Mouse (Mus musculus) intestine, postnatal 0 days (tissue): ENCODE data around the gene Lrp2bp. TPM values are rescaled to one million over a fixed set of nuclear protein-coding genes. Genes with fewer than 3 reads are reported as not detected.

Source experiments
- ATAC-seq: fragments of 200-750 bp; cut with Nextera tagmentation; 2 replicates; pipeline ENCODE4 v1.8.0; 2017; ENCODE audit warnings: mild to moderate bottlenecking, moderate TSS enrichment, moderate library complexity
- H3K27ac ChIP-seq: fragments of 300-500 bp; sonication (generic); 2 replicates; pipeline ENCODE4 v1.5.1; 2014; ENCODE audit warnings: mild to moderate bottlenecking, low read depth, low read length, moderate library complexity
- H3K27me3 ChIP-seq: fragments of 300-500 bp; sonication (generic); replicated peaks from 2 replicates; pipeline ENCODE4 v1.6.1; 2014; ENCODE audit warnings: low read length, mixed read lengths; ENCODE audit not compliant: control insufficient read depth, insufficient read depth
- H3K36me3 ChIP-seq: fragments of 300-500 bp; sonication (generic); 2 replicates; pipeline ENCODE4 v1.6.1; 2014; ENCODE audit warnings: mild to moderate bottlenecking, moderate library complexity; ENCODE audit not compliant: control insufficient read depth, insufficient read depth
- H3K4me1 ChIP-seq: fragments of 300-500 bp; sonication (generic); replicated peaks from 2 replicates; pipeline ENCODE4 v1.6.1; 2014; ENCODE audit warnings: antibody characterized with exemption, low read length, mixed read lengths; ENCODE audit not compliant: control insufficient read depth, insufficient read depth
- H3K4me2 ChIP-seq: fragments of 300-500 bp; sonication (generic); replicated peaks from 2 replicates; pipeline ENCODE4 v1.6.1; 2014; ENCODE audit warnings: low read depth, mild to moderate bottlenecking, moderate library complexity
- H3K4me3 ChIP-seq: fragments of 300-500 bp; sonication (generic); 2 replicates; pipeline ENCODE4 v1.5.1; 2014; ENCODE audit warnings: low read depth, low read length
- H3K9ac ChIP-seq: fragments of 300-500 bp; sonication (generic); 2 replicates; pipeline ENCODE4 v1.6.1; 2014; ENCODE audit warnings: mild to moderate bottlenecking, low read depth, low read length
- H3K9me3 ChIP-seq: fragments of 300-500 bp; sonication (generic); 2 replicates; pipeline ENCODE4 v1.6.1; 2016; ENCODE audit warnings: mixed run types; ENCODE audit not compliant: control insufficient read depth
- CTCF ChIP-seq: sonication (generic); IDR thresholded peaks from 2 replicates; pipeline ENCODE4 v1.5.1; 2016; ENCODE audit warnings: low read depth, mild to moderate bottlenecking, control low read depth, antibody characterized with exemption, moderate library complexity
- WGBS: fragments of 180-500 bp; shearing (Covaris S2); extraction: QIAGEN DNeasy Blood & Tissue Kit; methylation state at CpG from one replicate; pipeline ENCODE4 v1.1.7; 2014; 5-methylcytosine and 5-hydroxymethylcytosine counted together
- polyA plus RNA-seq: library from polyadenylated mRNA; unstranded; fragments of >200 nt; fragmentation: Nextera tagmentation; extraction: Ambion mirVana; gene quantifications from 2 replicates; pipeline ENCODE4 v1.2.1, GENCODE M21; 2015

The Lrp2bp gene
- polyA plus RNA-seq, 1 experiment from 2014 or later = 0.44 TPM

GRCm38 (mm10) chr8:46073540-46074140, 74.5 kb downstream of the Lrp2bp start:
- Histone ChIP-seq H3K4me3 (no peak overlapping the region), H3K4me2 (no peak overlapping the region), H3K27me3 (no peaks in the 10 kb centered on the region), H3K4me1 (no peaks in the 10 kb centered on the region), H3K36me3 (peaks cover 10% of the 10 kb centered on the region), H3K9ac (no peak overlapping the region), H3K27ac (no peak overlapping the region), H3K9me3 (no peaks in the 10 kb centered on the region)
- ATAC-seq = no peak
- no peak for TF ChIP-seq CTCF
- WGBS = 70% methylated on average over 2 of the region's 2 CpGs

- Histone ChIP-seq H3K4me2 (no peak overlapping the region), H3K36me3 (peaks cover 14% of the 10 kb centered on the region), H3K4me1 (no peaks in the 10 kb centered on the region), H3K4me3 (no peak overlapping the region), H3K9ac (no peak overlapping the region), H3K9me3 (no peaks in the 10 kb centered on the region), H3K27me3 (no peaks in the 10 kb centered on the region), H3K27ac (no peak overlapping the region)
- no peak for ATAC-seq
- no peak for TF ChIP-seq CTCF
- WGBS = 83% methylated on average over 5 of the region's 5 CpGs
Measured at GRCm38 (mm10) chr8:46075223-46075622, 76.1 kb downstream of the Lrp2bp start.

- Histone ChIP-seq H3K9ac (no peak overlapping the region), H3K9me3 (no peaks in the 10 kb centered on the region), H3K4me3 (no peak overlapping the region), H3K27me3 (no peaks in the 10 kb centered on the region), H3K36me3 (peaks cover 6% of the 10 kb centered on the region; the same call in 1 of the 2 replicates), H3K27ac (no peak overlapping the region), H3K4me2 (no peak overlapping the region), H3K4me1 (no peaks in the 10 kb centered on the region)
- no peak for TF ChIP-seq CTCF
- 75% methylated on average over 6 of the region's 6 CpGs for WGBS
- ATAC-seq = no peak
Measured at GRCm38 (mm10) chr8:46078866-46079265, 79.8 kb downstream of the Lrp2bp start.

Other genes starting within 250 kb of the Lrp2bp start
- 134 and 149 TPM in 2 replicates for gene Pdlim3, start 113.8 kb upstream of the Lrp2bp start, polyA plus RNA-seq
- not detected in 2 replicates for gene Ccdc110, start 64.7 kb upstream of the Lrp2bp start, polyA plus RNA-seq
- 0.31 and 0.70 TPM in 2 replicates for gene 1700029J07Rik, start 24.1 kb upstream of the Lrp2bp start, polyA plus RNA-seq
- 94.2 and 97.2 TPM in 2 replicates for gene Ufsp2, start 23.8 kb upstream of the Lrp2bp start, polyA plus RNA-seq
- 18.0 and 32.7 TPM in 2 replicates for gene Ankrd37, start 6.4 kb downstream of the Lrp2bp start, polyA plus RNA-seq
- gene Cfap97, start 152.5 kb downstream of the Lrp2bp start, polyA plus RNA-seq = 15.2 and 17.1 TPM in 2 replicates
- 12.1 and 13.2 TPM in 2 replicates for gene Snx25, start 152.9 kb downstream of the Lrp2bp start, polyA plus RNA-seq
- gene Slc25a4, start 212.0 kb downstream of the Lrp2bp start, polyA plus RNA-seq = 230 TPM in 2 replicates